Mouse (Mus musculus): ENCODE data around the gene Itpripl1. TPM values are rescaled to one million over a fixed set of nuclear protein-coding genes. Genes with fewer than 3 reads are reported as not detected.
"Not testable (repeated sequence)": the region's sequence is repeated elsewhere in the genome, so short reads cannot be mapped to it uniquely, and the experiment has no call there.

Gene Itpripl1
- 1 to 10 TPM; 2.6 to 2.9 TPM for total RNA-seq (2021)
- long read RNA-seq, experiment 1, result 0 reads
- long read RNA-seq, experiment 2, result 0 reads

DNA sequence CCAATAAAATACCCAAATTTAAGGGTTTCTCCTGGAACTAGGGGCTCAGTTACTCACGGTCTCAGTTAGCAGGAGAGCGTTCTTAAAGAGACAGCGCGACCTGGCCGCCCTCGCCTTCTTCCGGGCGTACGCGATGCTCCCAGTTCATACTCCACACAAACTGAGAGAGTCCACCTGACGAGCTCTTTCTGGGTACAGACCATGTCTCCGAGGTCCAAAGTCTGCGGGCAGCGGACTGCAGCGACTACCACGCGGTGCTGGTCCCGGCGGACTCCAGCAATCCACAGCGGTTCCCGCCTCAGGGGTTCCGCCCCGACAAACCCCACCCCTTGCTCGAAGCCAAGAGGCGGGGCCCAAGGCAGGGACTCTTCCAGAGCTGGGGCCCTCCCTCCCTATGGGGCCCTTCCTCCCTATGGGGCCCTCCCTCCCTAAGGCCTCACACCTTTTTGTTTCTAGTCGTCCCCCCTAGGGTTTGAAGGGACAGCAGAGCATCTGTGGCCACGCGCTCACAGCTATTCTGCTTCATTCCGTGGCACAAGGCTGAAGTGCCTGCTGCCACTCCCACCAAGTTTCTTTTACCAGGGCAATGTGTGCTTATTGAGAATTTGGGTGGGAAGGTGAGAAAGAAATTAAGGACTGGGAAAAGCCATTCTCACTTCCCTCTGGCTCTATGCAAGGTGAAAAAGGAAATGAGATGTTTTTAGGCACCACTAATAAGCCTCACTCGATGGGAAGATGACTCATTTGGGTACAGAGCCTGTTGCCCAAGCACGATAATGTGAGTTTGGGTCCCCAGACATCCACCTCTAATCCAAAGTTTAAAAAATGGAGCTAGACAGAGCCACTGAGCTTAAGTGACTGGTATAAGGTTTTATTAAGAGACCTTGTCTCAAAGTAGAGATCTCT lies at the start of gene Itpripl1:
Gene Itpripl1 (minus strand): TSS at position 285 of the 906 bp plus-strand sequence.
- Histone ChIP-seq H3K4me3 (peak within 1 kb of the TSS; percentile 63), H3K27ac (no peak within 1 kb of the TSS)
- intact Hi-C loops (cut with DNase I), result no loop called here
- TF ChIP-seq CTCF (IDR thresholded peaks at IDR 0.05), result no peak
- DNase-seq (ENCODE audit: extremely low spot score in 1 of 2, low spot score in 2 of 2), result peak; percentile 24 to 38

DNA sequence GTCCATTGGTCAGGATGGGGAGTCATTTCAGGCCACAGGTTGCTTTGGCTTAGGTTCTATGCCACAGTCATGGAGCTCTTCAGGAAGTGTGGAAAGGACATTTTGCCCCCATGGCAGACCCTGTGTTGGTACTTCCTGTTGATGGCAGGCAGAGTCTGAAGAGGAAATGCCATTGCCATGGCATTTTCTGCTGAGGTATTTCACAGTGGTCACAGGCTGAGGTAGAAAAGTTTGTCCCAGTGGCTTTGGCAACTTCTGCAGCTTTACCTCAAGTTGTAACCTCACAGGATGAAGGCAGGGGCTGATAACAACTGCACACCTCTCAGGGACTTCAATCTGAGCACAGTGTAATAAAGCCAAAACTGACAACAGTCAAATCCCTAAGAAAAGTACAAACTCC lies 46.3 kb upstream of the Itpripl1 start:
- intact Hi-C loops (cut with DNase I), result no loop called here
- no peak for TF ChIP-seq CTCF (IDR thresholded peaks at IDR 0.05)
- DNase-seq (ENCODE audit: extremely low spot score in 1 of 2, low spot score in 2 of 2), result no peak
- no peak overlapping the region for H3K4me3 ChIP-seq
- no peak overlapping the region for H3K27ac ChIP-seq

DNA sequence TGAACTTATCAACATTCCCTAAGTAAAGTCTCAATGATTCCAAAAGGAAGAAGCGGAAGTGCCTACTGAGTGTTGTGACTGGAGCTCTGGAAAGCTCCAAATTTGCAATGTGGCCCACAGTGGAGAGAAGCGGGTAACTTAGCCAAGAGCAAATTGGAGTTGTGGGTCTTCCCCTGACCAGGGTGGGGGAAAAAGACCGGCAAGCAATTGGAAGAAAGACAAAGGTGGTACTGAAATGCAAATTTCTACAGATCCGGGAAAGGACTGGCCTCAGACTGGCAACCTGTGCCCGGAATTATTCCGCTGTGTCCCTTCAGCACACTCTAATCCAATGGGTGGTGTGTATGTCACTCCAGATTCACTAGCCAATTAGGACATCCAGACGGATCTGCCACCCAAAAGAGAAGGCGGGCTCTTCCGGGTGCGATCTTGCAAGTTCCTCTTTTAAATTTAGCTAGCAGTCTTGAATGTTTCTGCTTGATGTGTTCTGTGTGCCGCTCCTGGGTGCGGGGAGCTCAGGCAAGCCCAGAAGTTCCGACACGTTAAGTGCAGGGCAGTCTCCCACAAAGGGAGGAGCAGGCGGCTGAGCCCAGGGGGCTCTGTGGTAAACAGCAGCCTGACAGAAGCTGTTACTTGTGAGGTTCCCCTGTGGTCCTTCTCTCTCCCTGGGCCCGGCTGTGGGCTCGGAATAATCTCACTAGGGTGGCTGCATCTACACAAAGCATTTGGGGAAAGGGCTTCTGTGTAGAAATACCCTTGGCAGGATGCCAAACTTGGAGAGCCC lies 39.5 kb upstream of the Itpripl1 start:
- intact Hi-C loops (cut with DNase I), result loop anchor here (2.0 kb wide), 1 partner anchor 26 kb away; the partner anchor contains the start of genes 1810024B03Rik and Snrnp200
- peak; percentile 65 to 82 for DNase-seq (ENCODE audit: extremely low spot score in 1 of 2, low spot score in 2 of 2)
- no peak for TF ChIP-seq CTCF (IDR thresholded peaks at IDR 0.05)
- Histone ChIP-seq H3K4me3 (peak overlapping the region; percentile 70), H3K27ac (peak overlapping the region; percentile 78)

DNA sequence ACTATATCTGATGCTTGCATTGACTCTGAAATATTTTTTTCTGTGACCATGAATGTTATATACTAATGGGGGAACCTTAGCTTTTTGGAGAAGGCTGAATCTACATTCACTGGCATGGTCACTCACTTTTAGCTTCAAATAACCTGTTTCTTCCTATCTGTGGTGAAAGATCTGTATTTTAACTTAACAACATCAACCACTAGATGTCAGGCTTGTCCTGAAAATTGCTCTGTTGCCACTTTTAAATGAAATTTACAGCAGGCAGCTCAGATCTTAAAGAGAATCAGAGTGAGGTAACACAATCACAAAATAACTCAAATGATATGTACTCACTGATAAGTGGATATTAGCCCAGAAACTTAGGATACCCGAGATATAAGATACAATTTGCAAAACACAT lies 23.0 kb upstream of the Itpripl1 start:
- H3K27ac ChIP-seq; DNase-seq (ENCODE audit: extremely low spot score in 1 of 2, low spot score in 2 of 2); H3K4me3 ChIP-seq: not testable (repeated sequence)
- peak; percentile 60 for TF ChIP-seq CTCF (IDR thresholded peaks at IDR 0.05)
- intact Hi-C loops (cut with DNase I), result loop anchor here (1.0 kb wide), 1 partner anchor 39 kb away; no protein-coding TSS in a partner anchor

DNA sequence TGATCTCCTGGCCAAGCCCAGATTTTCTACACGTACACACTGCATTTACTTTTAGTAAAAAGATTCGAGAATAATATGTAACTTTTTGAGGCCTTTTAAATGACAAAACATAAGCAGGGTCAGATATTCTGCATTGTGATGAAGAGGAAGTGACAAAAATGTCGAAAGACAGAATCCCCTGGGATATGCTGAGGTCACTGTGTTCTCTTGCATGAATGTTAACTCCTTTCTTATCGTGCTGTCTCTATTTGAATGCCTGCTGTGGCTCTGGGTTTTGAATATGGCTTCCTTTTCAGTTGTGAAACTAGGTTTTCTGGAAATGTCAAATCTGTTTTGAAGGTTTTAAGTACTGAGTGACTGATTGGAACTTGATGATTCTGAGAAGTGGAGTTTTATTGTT lies 22.4 kb upstream of the Itpripl1 start:
- Histone ChIP-seq H3K4me3 (no peak overlapping the region), H3K27ac (no peak overlapping the region)
- TF ChIP-seq CTCF (IDR thresholded peaks at IDR 0.05), result no peak
- DNase-seq (ENCODE audit: extremely low spot score in 1 of 2, low spot score in 2 of 2), result no peak
- intact Hi-C loops (cut with DNase I), result loop anchor here (1.0 kb wide), 1 partner anchor 40 kb away; no protein-coding TSS in a partner anchor

DNA sequence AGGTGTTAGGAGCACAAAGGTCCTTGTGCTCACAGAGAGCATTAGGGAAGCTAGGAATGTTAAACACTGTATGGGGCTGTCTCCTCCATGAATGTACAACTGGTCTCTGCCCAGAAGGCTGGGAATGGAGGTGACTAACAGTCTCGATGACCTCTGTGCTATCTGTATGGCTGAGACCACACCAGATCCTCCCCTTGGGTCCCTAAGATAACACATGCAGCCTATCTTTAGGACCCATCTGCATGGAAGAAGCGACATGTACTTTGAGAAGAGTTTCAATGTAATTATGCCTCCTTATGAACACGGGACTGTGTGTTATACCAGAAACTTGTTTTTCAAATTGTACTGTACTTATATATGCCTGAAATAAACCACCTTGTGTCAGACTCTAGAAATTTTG lies 2.5 kb upstream of the Itpripl1 start:
- DNase-seq (ENCODE audit: extremely low spot score in 1 of 2, low spot score in 2 of 2), result no peak
- intact Hi-C loops (cut with DNase I), result no loop called here
- H3K27ac ChIP-seq, result no peak overlapping the region
- no peak for TF ChIP-seq CTCF (IDR thresholded peaks at IDR 0.05)
- H3K4me3 ChIP-seq, result no peak overlapping the region

DNA sequence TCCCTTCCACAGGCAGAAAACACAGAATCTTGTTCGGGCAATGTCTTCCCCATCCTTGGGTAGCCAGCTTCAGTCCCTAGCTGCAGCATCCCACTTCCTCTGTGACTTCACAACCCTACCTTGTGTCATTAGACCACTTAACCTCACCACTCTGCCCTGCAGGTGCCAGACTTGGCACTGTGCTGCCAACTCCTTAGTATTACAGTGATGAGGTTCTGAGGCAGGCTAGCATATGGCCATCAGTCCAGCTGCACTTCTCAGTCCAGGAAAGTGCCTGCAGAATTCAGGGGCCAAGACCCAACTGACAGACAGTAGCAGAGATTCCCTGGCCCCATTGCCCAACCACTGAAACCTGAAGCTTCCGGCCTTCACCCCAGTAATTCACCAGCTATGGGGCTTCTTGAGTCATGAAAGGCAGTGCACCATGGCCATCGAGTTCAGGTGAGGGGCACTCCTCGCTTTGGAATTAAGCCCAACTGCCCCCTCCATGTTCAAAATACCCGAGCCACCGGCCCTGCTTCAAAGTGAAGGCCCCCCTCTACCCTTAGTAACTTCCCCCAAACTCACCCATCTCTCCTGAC lies 575 bp downstream of the Itpripl1 start:
- Histone ChIP-seq H3K4me3 (peak overlapping the region; percentile 63), H3K27ac (no peak overlapping the region)
- intact Hi-C loops (cut with DNase I), result no loop called here
- DNase-seq (ENCODE audit: extremely low spot score in 1 of 2, low spot score in 2 of 2), result no peak
- no peak for TF ChIP-seq CTCF (IDR thresholded peaks at IDR 0.05)

DNA sequence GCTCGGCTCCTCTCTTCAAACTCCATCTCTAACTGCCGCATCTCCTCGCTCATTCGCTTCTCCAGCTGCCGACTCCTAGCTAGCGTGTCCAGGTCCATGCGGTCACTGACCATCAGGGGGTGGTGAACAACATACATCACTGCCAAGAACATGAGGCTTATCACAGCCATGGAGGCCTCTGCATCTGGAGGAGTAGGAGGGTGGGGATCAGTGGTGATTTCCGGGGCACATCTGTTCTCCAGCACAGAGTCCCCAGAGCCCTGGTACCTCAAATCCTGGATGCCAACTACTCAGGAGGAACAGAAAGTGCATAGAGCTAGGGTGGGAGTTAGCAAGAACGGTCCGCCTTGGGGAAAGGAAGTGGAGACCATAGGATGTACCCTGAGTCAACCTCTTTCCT lies 1.2 kb downstream of the Itpripl1 start:
- no peak for TF ChIP-seq CTCF (IDR thresholded peaks at IDR 0.05)
- H3K27ac ChIP-seq, result no peak overlapping the region
- intact Hi-C loops (cut with DNase I), result no loop called here
- no peak for DNase-seq (ENCODE audit: extremely low spot score in 1 of 2, low spot score in 2 of 2)
- H3K4me3 ChIP-seq, result no peak overlapping the region

DNA sequence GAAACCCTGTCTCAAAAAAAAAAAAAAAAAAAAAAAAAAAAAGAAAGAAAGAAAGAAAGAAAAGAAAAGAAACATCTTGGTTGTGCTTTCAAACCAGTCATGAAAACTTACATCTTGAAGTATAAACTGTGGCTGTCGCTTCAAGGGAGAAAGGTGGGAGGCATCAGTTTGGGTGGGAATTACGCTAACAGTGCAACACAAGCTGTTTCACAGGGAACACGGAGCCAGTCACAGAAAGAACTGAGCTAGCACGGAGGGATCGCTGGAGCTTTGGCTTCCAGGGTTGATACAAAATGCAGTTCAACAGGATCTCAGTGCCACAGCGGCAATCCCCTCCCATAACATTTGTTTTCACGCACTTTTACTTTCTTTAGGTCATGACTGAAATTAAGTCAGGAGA lies 3.2 kb downstream of the Itpripl1 start:
- intact Hi-C loops (cut with DNase I), result no loop called here
- Histone ChIP-seq H3K4me3 (no peak overlapping the region), H3K27ac (no peak overlapping the region)
- TF ChIP-seq CTCF (IDR thresholded peaks at IDR 0.05), result no peak
- DNase-seq (ENCODE audit: extremely low spot score in 1 of 2, low spot score in 2 of 2), result no peak

DNA sequence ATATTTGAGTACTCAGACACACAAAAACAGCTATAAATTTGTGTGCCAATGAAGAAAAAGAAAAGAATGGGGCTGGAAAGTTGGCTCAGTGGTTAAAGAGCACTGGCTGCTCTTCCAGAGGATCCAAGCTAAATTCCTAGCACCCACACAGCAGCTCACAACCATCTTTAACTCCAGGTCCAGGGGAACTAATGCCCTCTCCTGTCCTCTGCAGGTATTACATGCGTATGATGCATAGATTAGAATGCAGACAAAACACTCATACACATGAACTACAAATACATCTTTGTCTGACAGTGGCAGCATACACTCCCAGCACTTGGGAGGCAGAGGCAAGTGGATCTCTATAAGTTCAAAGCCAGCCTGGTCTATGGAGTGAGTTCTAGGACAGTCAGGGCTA lies 3.6 kb downstream of the Itpripl1 start:
- TF ChIP-seq CTCF (IDR thresholded peaks at IDR 0.05), result peak; percentile 6; the same call in 1 of the 2 replicates
- no peak for DNase-seq (ENCODE audit: extremely low spot score in 1 of 2, low spot score in 2 of 2)
- intact Hi-C loops (cut with DNase I), result no loop called here
- H3K4me3 ChIP-seq, result no peak overlapping the region
- H3K27ac ChIP-seq, result no peak overlapping the region

DNA sequence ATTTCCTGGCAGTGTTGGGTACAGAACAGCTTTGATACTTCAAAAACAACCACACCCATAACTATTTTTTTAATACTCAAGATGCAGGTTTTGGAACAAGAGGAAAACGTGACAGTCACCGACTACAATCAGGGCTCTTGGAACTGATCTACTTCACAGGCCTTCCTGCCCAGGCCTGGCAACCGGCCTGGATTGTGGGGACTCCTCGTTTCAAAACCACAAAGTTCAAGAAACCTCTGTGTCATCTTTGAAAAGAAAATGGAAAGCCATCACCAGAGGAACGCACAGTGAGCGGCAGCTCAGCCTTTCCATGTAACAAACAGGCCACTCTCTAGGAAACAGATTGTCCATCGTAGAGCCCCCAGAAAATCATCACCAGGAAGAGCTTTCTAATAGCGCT lies 4.1 kb downstream of the Itpripl1 start:
- no peak overlapping the region for H3K4me3 ChIP-seq
- H3K27ac ChIP-seq, result no peak overlapping the region
- intact Hi-C loops (cut with DNase I), result no loop called here
- no peak for TF ChIP-seq CTCF (IDR thresholded peaks at IDR 0.05)
- DNase-seq (ENCODE audit: extremely low spot score in 1 of 2, low spot score in 2 of 2), result no peak

DNA sequence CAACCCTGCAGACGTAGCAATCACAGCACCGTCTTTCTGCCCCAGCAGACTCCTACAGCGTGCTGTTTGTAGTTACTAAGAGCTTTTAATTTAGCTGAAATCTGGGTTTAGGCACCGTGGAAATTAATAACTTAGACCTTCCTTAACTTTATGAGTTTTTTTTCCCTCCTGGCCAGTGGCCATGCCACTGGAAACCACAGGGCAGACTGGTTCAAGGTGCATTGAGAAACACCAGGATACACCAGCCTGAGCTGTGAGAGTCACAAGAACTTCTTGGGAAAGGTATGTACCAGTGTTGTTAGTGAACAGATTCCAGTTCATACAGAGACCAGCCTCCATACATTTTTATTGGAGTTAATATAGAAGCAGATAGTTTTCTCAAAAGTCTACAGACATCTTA lies 4.8 kb downstream of the Itpripl1 start:
- no peak for DNase-seq (ENCODE audit: extremely low spot score in 1 of 2, low spot score in 2 of 2)
- intact Hi-C loops (cut with DNase I), result no loop called here
- Histone ChIP-seq H3K27ac (no peak overlapping the region), H3K4me3 (no peak overlapping the region)
- no peak for TF ChIP-seq CTCF (IDR thresholded peaks at IDR 0.05)

Data from left cerebral cortex, adult 2 months (tissue).